Mouse (Mus musculus) C2C12 (cell line): Measurements from ENCODE around the gene Zfp687.

Experiments
- CTCF ChIP-seq: IDR thresholded peaks from one replicate; pipeline ENCODE4 v1.5.1; 2011; ENCODE audit not compliant: control insufficient read depth, insufficient read depth, insufficient read length
- MYOD1 ChIP-seq: IDR thresholded peaks from one replicate; pipeline ENCODE4 v1.6.1; 2011; ENCODE audit warnings: low read depth; ENCODE audit not compliant: control insufficient read depth, insufficient read length
- USF1 ChIP-seq: IDR thresholded peaks from one replicate; pipeline ENCODE4 v1.6.1; 2011; ENCODE audit warnings: low read depth, mild to moderate bottlenecking, control low read depth, moderate library complexity

DNA sequence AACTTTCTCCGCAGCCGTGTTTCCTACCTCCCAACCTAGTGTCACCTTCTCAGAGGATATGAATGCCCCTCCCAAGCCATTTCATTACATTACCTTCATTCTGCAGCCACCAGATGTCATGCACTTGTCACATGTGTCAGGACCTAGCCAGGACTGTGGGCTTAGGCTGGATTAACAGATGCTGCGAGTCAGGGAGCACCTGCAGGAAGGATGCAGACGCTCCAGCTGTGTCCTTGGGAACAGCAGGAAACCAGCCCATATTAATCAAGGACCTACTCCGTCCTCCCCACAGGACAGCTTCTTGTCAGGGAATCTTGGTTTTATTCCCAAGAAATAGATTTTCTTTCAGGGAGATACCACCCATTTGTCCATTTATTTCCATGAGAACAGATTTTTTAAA, 54.9 kb downstream of the Zfp687 start:
- TF ChIP-seq CTCF (no peak), MYOD1 (no peak), USF1 (no peak)
